Mouse (Mus musculus) kidney, adult 8-10 months (tissue): ENCODE results near the gene Prkg1.

Source experiments
- DNase-seq, 2 experiments: peaks; one replicate each; pipeline ENCODE4 v3.0.0; 2022

Gene Prkg1

DNA sequence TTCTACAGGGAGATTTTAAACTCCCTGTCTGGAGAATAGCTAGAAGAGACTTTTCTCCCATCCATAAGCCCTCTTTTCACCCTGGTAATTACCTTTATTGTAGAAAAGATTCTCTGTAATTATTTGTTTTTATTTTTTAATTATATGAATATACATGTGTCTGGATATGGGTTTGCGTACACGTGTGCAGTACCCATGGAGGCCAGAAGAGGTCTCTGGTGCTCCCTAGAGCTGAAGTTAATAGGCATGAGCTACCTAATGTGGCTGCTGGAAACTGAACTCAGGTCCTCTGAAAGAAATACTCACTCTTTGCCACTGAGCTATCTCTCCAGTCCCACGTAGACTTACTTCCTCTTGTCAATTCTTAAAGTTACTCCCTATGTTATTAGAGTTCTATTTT lies 937.0 kb downstream of the Prkg1 start:
- DNase-seq, result no peak

DNA sequence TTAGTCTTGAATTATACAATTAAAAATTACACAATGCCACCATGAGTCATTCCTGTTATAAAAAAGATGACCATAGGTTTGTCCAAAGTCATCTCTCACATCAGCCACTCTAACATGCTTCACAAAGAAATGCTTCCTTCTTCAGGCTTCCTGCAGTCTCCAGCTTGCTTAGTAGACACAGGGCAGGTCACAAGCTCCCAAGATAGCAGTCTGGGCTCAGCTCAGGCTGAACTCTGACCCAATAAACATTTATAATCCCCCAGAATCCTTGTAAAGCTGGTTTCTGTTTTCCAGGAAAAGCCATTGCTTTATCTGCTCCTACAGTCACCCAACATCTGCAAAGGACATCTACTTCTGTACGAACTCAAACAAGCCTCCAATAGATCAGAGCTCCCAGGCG lies 938.7 kb downstream of the Prkg1 start:
- peak; percentile 4 to 13 for DNase-seq

DNA sequence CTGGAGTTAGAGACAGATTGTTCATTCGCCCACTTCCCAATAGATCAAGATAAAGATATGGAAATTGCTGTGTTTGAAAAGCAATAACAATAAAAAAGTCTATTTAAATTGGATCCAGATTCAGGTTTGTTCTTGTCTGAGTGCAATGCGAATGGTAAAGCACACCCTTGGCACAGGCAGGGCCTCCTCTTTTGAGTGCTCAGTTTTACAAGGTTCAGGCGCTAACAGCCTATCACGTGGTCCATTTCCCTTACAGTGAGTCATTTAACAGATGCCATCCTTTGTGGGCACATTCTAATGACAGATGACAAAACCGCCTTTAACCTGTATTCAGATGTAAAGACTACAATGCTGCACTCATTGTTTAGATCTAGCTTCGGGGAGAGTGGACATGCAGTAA lies 949.2 kb downstream of the Prkg1 start:
- no peak for DNase-seq

DNA sequence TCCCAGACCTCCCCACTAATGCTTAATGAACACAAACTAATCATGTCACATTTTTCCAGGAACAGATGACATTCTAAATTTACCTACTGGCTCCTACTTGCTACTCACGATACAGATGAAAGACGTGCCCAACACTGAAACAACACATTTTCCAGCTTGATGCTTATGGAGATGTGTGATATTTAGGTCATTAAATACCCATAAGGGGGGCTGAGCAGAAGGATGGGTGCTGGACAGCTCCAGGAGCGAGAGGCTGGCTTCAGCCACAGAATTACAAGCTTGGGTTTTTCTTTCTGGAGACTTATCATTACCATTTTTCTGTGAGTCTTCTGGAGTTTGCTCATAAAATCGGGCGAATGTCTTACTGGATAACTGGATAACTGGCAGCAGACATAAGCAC lies 958.6 kb downstream of the Prkg1 start:
- no peak for DNase-seq

DNA sequence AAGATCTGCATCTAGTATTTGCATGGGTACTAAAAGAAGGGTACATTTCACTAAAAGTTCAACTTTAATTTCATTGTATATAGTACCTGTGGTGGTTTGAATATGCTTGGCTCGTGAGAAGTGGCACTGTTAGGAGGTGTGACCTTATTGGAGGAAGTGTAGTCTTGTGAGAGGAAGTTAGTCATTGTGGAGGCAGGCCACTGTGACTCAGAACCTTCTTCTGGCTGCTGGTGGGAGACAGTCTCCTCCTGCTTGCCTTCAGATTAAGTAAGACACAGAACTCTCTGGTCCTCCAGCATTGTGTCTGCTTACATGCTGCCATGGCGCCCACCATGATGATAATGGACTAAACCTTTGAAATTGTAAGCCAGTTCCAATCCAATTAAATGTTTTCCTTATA lies 984.0 kb downstream of the Prkg1 start:
- DNase-seq, result no peak

DNA sequence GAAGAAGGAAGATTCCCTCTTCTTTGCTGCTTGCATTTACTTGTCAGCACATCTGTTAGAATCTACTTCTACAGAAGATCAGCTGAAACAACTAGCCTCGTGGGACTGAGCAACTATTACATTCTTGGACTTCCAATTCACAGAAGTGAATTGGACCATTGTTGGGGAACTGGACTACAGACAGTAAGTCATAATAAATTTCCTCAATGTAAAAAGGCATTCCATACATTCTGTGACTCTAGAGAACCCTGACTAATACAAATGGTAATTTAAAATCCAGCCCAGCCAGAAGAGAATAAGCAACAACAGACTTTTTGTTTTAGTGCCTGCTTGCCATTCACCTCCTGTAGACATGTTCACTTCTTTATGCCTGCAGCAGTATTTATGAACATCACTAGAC lies 996.5 kb downstream of the Prkg1 start:
- no peak for DNase-seq

DNA sequence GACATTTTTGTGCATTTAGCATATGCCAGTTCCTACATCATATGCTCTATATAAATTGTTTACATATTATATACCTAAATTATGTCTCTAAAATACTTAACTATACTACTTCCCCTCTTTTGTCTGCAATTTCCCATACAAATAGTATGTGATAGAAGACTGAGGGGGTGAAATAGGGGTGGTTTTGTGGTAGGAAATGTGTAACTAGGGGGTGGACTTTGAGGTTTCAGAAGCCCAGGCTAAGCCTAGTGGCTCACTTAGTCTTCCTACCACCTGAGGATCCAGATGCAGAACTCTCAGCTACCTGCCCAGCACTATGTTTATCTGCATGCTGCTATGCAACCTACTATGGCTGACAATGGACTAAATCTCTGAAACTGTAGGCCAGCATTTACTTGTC lies 1020.4 kb downstream of the Prkg1 start:
- no peak for DNase-seq

DNA sequence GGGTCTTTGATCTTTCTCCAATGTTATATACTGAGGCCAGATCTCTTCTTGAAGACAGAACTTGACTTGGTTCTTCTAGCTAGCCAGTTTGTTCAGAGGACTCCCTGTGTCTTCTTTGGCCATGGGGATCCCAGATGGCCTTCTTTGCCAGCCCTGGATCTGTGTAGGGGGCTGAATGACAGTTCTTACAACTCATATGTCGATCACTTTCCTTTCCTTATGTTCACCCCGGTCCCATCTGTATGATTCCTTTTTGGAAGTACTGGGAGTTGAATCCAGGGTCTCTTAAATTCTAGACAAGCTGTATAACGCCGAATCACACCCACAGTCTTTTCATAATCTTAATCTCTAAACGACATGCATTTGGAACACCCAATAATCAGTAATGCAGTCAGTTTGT lies 1065.7 kb downstream of the Prkg1 start:
- no peak for DNase-seq

DNA sequence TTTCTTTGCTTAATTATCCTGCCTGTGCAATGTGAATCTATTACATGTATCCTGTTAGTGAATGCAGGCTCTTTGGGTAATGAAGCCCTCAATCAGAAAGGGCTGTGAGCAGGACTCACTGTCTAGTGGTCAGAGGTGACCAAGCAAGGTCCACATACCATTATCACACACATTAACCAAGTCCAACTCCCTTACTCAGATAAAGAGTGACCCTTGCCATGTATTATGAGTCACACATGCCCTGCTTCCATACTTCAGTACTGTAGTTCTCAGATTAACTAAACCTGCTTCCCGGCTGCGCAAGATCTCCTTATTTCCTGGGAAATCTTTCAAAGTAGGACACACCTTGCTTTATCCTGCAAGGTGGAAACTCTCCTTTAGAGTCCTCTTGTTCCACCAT lies 1073.6 kb downstream of the Prkg1 start:
- no peak for DNase-seq

DNA sequence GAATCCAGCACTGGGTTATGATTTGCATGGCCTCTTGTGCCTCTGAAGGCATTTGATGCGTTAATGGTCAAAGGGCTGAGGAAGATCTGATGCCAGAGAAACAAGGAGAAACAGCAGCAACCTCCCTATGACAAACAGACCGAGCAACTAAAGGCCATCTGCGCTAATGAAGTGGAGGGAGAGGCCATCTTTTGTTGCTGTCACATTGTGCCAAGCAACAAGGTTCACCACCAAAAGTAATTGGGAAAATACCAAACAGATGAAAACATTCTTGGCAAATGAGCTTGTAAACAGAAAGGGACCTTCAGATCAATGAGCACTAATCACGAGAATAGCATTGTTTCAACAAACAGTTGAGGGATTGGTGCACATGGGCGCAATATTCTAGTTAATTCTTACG lies 1074.1 kb downstream of the Prkg1 start:
- DNase-seq, result no peak

DNA sequence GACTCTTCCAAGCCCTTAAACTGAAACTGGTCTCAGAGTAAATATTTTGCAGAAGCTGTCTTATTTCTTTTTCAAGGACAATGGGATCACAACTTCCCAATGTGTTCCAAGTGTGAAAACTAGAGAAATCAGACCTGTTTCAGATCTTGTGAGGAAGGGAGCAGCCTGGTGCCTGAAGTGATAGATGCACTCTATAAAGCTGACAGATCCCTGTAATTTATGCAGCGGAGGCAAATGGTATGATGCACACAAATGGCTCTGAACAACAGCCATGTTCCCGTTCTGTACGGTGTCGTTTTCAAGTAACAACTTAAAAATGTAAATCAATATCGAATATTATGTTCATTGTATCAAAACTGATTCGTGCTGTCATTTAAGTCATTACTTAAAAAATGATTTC lies 1076.9 kb downstream of the Prkg1 start:
- no peak for DNase-seq

DNA sequence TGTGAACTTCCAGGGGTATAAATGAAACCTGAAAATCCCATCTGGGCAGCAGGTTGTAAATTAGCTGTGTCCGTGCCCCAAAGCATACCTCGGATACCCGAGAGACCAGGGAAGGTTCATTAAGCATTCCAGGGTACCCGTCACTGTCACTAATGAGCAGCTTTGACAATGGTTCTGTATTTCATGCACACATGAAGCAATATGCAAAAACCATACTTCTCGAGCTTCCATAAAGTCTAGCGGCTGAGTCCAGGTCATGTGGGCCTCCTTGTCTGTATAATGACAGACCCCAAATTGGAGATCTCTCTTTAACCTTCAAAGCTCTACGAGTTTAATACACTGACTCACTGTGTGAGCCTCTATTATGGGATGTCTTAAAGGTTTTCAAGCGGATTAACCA lies 1088.5 kb downstream of the Prkg1 start:
- DNase-seq, result no peak

DNA sequence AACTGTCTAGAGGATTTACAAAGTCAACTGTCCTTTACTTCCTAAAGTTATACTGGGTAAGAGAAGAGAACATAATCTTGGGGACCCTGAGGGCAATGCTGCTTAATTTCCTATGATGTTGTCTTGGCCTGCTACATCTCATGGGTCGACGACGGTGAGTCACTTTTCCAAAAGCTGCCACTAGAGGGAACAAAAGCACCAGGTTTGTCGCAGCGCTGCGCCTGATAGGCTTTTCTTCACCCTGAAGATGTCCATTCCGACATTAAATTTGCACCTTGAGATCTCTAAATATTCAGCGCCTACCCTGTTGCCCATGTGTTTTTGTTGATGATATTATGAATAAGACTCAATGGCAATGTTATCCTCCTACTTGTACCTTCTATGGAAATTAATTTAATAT lies 1100.6 kb downstream of the Prkg1 start:
- peak; percentile 15 to 63 for DNase-seq

DNA sequence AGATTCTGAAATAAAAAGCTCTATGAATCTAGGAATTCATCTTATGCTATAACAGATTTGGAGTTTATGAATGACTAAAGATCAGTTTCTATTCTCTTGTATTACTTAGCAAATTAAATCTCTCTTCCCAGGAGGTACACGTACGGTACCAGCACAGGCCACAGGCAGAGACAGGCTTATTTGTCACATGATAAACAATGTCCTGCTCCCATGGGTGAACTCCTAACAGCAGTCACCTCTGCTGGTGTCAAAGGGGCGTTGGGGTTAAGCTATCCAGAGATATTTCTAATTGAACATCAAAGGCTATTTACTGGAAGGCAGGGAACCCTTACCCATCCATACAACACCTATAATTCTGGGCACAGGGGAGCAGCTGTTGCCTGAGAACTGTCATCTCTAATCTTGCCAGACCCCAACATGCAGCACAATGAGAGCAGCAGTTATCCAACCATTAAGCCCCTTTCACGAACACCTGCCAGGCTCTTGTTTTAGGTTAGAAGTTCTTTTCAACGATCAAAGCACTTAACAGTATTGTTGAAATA lies 1122.1 kb downstream of the Prkg1 start:
- DNase-seq, result no peak

DNA sequence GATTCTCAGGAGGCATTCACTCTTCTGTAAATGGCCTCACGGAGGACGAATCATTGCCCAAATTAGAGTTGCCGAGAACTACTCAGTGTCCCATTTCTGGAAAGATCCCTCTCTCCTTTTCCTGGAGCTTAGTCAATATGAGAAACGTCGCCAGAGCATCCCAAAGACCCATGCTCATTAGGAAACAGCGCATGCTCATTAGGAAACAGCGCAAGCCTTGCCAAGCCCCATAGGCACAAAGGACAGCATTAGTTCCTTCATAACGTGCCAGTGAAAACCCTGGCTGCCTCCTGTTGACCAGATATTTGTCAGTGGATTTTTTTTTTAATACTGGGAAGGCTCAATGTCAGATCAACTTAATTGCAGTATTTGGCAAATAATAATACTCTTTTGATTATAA lies 1127.4 kb downstream of the Prkg1 start:
- no peak for DNase-seq

DNA sequence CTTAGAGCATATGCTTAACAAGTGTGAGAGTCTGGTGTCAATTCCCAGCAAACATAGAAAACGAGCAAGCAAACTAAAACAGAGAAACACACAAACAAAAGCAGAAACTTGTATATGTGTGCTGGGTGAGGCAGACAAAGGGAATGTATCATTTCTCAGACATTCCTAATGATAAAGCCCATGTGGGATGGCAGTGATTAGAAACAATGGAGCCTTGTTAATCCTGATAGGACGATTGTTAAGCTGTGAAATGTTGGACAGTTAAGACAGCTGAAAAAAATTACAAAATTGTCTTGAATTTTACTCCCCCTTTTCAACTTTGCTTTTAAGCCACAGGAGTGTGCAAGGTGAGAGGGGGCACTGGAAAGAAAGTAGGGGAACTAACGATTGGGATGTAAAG lies 1133.8 kb downstream of the Prkg1 start:
- no peak for DNase-seq

DNA sequence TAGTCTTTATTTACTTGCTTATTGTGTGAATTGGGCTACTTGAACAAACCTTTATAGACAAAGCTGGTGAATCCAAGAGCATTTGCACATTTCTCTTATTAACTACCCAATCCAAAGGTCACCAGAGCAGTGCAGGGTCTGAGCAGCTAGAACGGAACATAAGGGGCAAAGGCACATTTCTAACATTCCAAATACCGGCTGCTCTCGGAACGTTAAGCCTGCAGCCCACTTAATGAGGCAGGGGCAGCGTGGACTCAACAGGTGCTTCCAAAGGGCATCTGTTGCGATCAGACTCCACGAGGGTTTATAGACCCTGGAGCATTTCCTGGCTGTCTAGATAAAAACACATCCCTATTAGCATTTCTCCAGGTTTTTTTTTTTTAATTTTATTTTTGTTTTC lies 1138.8 kb downstream of the Prkg1 start:
- peak; percentile 45 to 69 for DNase-seq

DNA sequence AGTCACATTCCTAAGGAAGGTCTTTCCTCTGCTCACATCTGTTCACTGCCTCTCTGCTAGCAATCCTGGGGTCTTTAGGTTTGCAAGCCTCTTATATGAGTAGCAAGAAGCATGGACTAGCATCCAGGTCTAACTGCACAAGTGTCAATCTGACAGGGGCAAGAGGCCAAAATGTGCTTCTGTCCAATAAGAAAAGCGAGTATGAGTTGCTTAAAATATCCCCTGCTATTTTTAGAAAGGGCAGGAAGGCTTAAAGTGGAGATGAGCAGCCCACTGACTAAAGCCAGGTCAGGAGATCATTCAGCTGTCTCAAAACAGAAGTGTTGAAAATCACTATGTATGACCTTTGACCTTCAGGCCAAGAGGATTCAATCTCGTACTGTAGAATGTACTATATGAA lies 1139.4 kb downstream of the Prkg1 start:
- peak; percentile 19 to 28 for DNase-seq

DNA sequence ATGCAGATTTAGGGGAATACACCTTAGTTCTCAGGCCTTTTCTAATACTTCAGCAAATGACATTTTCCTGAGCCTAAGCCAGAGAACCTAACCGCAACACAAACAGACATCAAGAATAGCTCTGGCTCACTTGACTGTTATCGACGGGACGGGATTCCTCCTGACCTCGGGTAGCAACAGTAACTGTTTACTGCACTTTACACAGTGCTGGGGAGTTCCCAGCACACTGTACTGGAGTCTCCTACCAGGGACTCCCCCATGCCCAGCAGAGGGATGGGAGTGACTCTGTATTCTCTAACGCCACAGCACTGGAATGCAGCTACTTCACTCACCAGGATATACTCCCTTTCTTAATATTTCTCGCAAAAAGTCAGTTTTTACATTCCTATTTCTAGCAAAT lies 1141.2 kb downstream of the Prkg1 start:
- no peak for DNase-seq

DNA sequence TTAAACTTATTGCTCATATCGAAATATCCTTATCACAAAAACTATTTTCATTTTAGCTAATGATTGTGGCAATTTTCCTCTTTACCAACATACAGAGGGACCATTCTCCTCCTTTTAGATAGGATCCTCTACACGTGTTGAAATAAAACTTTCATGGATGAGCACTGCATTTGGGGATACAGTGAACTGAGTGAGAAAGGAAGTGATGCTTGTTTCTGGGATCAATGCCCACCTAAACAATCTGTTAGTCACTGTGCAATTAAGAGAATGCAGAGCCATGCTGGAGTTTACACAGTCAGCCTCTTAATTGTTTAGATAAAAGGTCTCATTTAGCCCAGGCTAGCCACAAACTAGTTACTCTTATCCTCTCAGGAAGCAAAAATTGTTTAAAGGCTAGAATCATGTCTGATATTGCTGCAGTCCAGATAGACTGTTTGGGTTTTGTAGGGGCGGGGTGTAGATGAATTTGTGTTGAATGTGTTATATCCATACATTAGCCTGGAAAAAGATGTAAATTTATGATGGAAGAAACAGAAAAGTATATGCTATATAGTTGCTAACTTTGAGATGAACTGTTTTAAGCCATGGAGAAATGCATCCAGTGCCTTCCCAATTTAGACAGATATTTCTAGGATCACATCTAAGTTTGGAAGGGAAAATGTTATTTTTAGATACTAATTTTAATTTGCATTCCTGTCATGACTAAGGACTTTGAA lies 1151.5 kb downstream of the Prkg1 start:
- no peak for DNase-seq

DNA sequence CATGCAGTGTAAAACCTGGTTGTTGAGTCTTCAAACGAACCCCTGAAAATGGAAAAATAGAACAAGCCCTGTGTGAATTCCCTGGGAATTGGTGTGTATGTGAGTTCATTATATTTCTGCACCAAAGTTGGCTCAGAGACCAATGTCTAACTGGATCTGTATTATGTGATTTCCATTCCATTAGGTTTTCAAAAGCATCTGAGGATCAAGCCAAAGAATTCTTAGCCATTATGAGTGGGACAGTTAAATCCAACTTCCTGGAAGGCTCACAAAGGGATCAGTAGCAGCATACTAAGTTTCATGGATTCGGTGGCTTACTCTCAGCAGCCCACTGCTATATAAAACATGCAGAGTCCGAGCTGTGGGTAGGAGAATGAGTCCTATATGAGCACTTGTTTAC lies 1178.5 kb downstream of the Prkg1 start:
- DNase-seq, result no peak

DNA sequence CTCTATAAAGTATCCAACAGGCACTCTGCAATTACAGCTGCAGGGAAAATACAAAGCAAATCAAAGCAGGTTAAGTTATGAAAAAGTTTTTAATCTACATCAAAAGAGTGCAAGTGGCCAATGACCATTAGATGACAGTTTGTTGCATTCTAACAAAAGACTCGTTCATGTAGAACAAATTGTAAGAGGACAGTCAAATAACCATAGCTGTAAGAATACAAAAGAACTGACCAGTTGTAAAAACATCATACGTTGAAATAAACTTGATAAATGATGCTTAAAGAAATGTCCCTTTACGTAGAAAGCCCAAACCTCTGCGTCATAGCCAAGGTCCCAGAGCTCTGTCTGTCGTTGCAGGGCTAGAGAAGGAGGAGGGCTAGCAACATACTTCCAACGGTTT lies 1200.3 kb downstream of the Prkg1 start:
- DNase-seq, result no peak

DNA sequence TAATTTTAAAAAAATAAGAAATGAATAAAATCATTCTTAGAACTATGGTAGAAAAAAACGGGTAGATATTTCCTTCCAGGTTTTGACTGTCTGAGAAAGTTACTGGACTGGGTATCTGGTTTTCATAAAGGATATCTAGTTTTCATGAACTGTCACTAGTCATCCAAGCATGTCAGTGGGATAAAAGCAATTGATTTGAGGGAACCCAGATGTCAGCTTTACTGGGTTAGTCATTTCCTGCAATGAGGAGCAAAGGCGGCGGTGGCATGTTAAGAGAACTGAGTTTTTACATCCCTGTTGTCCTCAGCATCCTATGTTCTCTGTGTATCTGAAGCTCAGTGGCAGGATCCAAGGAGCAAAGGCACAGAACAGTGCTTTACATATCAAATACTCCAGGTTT lies 1201.0 kb downstream of the Prkg1 start:
- DNase-seq, result no peak

DNA sequence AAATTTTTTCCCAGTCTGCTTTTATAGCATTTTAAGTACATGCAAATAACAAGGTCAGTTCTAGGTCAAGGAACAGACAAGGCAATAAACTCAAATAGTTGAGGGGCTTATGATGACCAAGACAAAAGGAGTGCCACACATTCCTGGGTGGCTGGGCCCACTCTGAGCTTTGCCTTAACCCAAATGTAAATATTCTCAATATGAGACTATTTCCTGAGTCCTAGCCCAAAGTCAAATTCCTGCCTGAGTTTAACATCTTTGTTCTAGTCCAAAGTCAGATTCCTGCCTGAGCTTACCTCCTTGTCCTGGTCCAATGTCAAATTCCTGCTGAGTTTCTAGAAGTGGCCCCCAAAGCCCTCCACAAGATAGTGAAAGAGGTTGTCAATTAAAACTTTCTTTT lies 1206.8 kb downstream of the Prkg1 start:
- DNase-seq, result no peak

DNA sequence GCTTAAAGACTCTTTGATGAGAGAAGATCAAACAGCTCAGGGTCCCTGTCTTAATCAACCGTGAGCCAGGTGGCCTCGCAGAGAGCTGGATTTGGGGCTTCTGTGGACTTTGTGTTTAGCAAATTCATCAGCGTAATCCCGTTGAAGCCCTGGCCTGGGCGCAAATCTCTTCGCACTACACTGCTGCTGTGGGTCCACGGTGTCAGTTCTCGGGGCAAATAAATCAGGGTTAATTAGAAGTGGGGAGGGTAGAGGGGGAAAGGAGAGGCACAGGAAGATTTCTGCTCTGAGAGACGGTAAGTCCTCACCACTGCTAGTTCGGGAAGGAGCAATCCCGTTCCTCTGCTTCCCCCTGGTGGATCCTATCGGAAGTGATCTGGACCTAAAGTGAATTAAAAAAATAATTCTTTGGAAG lies 1210.4 kb downstream of the Prkg1 start:
- DNase-seq, result peak; percentile 36 to 72
